7 mouse cellular contexts compared by ENCODE assay signal in genomic region chr16:50030355-50030754, GRCm38 (mm10).
DNase-seq lines count a peak whose midpoint lies in the region; ATAC-seq and TF ChIP-seq lines count a peak whose summit lies in the region.
"Not testable (repeated sequence)": the region's sequence is repeated elsewhere in the genome, so short reads cannot be mapped to it uniquely, and the experiment has no call there.

No protein-coding gene starts in this region.

- H3K4me1 ChIP-seq in forebrain, postnatal 0 days (ENCODE audit: insufficient read depth); hindbrain, postnatal 0 days (ENCODE audit: insufficient read depth, low read length); limb, embryonic 11.5 days (ENCODE audit: control insufficient read depth, insufficient read depth, low read length); lung, embryonic 16.5 days (replicated peaks; ENCODE audit: control insufficient read depth, insufficient read depth, low read length); midbrain, postnatal 0 days (ENCODE audit: insufficient read depth, low read length); stomach, postnatal 0 days (replicated peaks; ENCODE audit: control insufficient read depth, insufficient read depth): not testable (repeated sequence)

- H3K4me2 ChIP-seq in forebrain, postnatal 0 days (ENCODE audit: low read depth); hindbrain, postnatal 0 days (ENCODE audit: low read depth, low read length); limb, embryonic 11.5 days (ENCODE audit: low read depth, severe bottlenecking); lung, embryonic 16.5 days (ENCODE audit: low read depth, low read length); midbrain, postnatal 0 days (ENCODE audit: low read depth, low read length, poor library complexity, severe bottlenecking); stomach, postnatal 0 days (replicated peaks; ENCODE audit: low read depth): not testable (repeated sequence)

- H3K27ac ChIP-seq in forebrain, postnatal 0 days (ENCODE audit: low read depth, low read length); hindbrain, postnatal 0 days; limb, embryonic 11.5 days (replicated peaks; ENCODE audit: low read depth, low read length); lung, embryonic 16.5 days (ENCODE audit: low read length); midbrain, postnatal 0 days (ENCODE audit: low read depth, low read length); stomach, postnatal 0 days (replicated peaks): not testable (repeated sequence)

- ATAC-seq in common myeloid progenitor, adult 5-6 weeks (replicated peaks; ENCODE audit: low read depth, poor library complexity, severe bottlenecking) = peak; percentile 84
- peak; percentile 43; the same call in 1 of the 2 replicates for ATAC-seq in forebrain, postnatal 0 days
- ATAC-seq in hindbrain, postnatal 0 days = peak; percentile 53; the same call in 1 of the 2 replicates
- ATAC-seq in limb, embryonic 11.5 days (ENCODE audit: insufficient number of reproducible peaks, low FRiP score, low TSS enrichment, low read depth) = 0 out of 2 replicates have a peak, but pooled peaks have one; percentile 58
- peak; percentile 60 for ATAC-seq in lung, embryonic 16.5 days (ENCODE audit: low read depth)
- ATAC-seq in midbrain, postnatal 0 days (ENCODE audit: low FRiP score) = peak; percentile 47
- peak; percentile 69 for ATAC-seq in stomach, postnatal 0 days (ENCODE audit: low FRiP score, low TSS enrichment)

- DNase-seq in forebrain, postnatal 0 days; hindbrain, postnatal 0 days (ENCODE audit: low spot score); limb, embryonic 11.5 days (ENCODE audit: low spot score); midbrain, postnatal 0 days (ENCODE audit: low spot score); stomach, postnatal 0 days (ENCODE audit: low spot score): not testable (repeated sequence)

- H3K4me3 ChIP-seq in forebrain, postnatal 0 days (ENCODE audit: low read depth, low read length); hindbrain, postnatal 0 days (ENCODE audit: low read length); limb, embryonic 11.5 days (ENCODE audit: low read depth, low read length); lung, embryonic 16.5 days (ENCODE audit: low read length); midbrain, postnatal 0 days (ENCODE audit: low read depth, low read length); stomach, postnatal 0 days (ENCODE audit: low read depth, low read length): not testable (repeated sequence)

- H3K9ac ChIP-seq in forebrain, postnatal 0 days; hindbrain, postnatal 0 days (replicated peaks; ENCODE audit: low read length); limb, embryonic 11.5 days (ENCODE audit: low read length); lung, embryonic 16.5 days (ENCODE audit: low read length); midbrain, postnatal 0 days (replicated peaks; ENCODE audit: low read length, poor library complexity, severe bottlenecking); stomach, postnatal 0 days (ENCODE audit: low read length): not testable (repeated sequence)

- TF ChIP-seq CTCF in forebrain, postnatal 0 days (IDR thresholded peaks at IDR 0.05; ENCODE audit: low read depth); hindbrain, postnatal 0 days (IDR thresholded peaks at IDR 0.05; ENCODE audit: low read depth); midbrain, postnatal 0 days (IDR thresholded peaks at IDR 0.05); stomach, postnatal 0 days (IDR thresholded peaks at IDR 0.05; ENCODE audit: low read depth): not testable (repeated sequence)

- not testable (repeated sequence) for H3K9me3 ChIP-seq in forebrain, postnatal 0 days (ENCODE audit: low read length); hindbrain, postnatal 0 days (ENCODE audit: low read length); limb, embryonic 11.5 days (ENCODE audit: control insufficient read depth, low read length); lung, embryonic 16.5 days (ENCODE audit: control insufficient read depth, low read length); midbrain, postnatal 0 days (ENCODE audit: low read length); stomach, postnatal 0 days (ENCODE audit: control insufficient read depth, low read length)

- not testable (repeated sequence) for H3K27me3 ChIP-seq in forebrain, postnatal 0 days (ENCODE audit: insufficient read depth, low read length); hindbrain, postnatal 0 days (ENCODE audit: insufficient read depth, low read length); limb, embryonic 11.5 days (ENCODE audit: control insufficient read depth, insufficient read depth, low read length); lung, embryonic 16.5 days (ENCODE audit: control insufficient read depth, insufficient read depth, low read depth, low read length); midbrain, postnatal 0 days (ENCODE audit: insufficient read depth, low read length); stomach, postnatal 0 days (ENCODE audit: control insufficient read depth, insufficient read depth, low read length)

- not testable (repeated sequence) for H3K36me3 ChIP-seq in forebrain, postnatal 0 days (ENCODE audit: insufficient read depth); hindbrain, postnatal 0 days (ENCODE audit: insufficient read depth, low read length); limb, embryonic 11.5 days (ENCODE audit: control insufficient read depth, insufficient read depth, low read length); lung, embryonic 16.5 days (ENCODE audit: control insufficient read depth, insufficient read depth, low read length); midbrain, postnatal 0 days (ENCODE audit: insufficient read depth, low read length); stomach, postnatal 0 days (ENCODE audit: control insufficient read depth, insufficient read depth, low read length)

- not testable (repeated sequence) for TF ChIP-seq EP300 in stomach, postnatal 0 days (optimal IDR thresholded peaks at IDR 0.05)
